Mouse (Mus musculus): Measurements from ENCODE around the gene Mthfd2. TPM values are rescaled to one million over a fixed set of nuclear protein-coding genes. Genes with fewer than 3 reads are reported as not detected.

Gene Mthfd2
- 13.1 TPM for polyA plus RNA-seq (2014; fragmentation: Illumina TruSeq; extraction: RNeasy Lipid Tissue Mini Kit (QIAGEN cat#74804); ENCODE audit: low read depth, low replicate concordance)

GRCm38 (mm10) chr6:83325525-83326393, at the start of gene Mthfd2, which contains the start of gene Mob1a:
Mthfd2 (minus strand) TSS chr6:83325908.
Mob1a (plus strand) TSS chr6:83326016.

GRCm38 (mm10) chr6:83348873-83349272, 23.2 kb upstream of the Mthfd2 start, which contains the start of gene Bola3:
Bola3 (plus strand) TSS chr6:83349147.

Other genes with a start within 250 kb of the Mthfd2 start
- gene Pcgf1, start 248.0 kb downstream of the Mthfd2 start, polyA plus RNA-seq (2014; fragmentation: Illumina TruSeq; extraction: RNeasy Lipid Tissue Mini Kit (QIAGEN cat#74804); ENCODE audit: low read depth, low replicate concordance): 13.1 TPM
- gene Lbx2, start 239.5 kb downstream of the Mthfd2 start, polyA plus RNA-seq (2014; fragmentation: Illumina TruSeq; extraction: RNeasy Lipid Tissue Mini Kit (QIAGEN cat#74804); ENCODE audit: low read depth, low replicate concordance): not detected
- not detected for gene Ccdc142, start 224.3 kb downstream of the Mthfd2 start, polyA plus RNA-seq (2014; fragmentation: Illumina TruSeq; extraction: RNeasy Lipid Tissue Mini Kit (QIAGEN cat#74804); ENCODE audit: low read depth, low replicate concordance)
- gene Gm42688, start 224.3 kb downstream of the Mthfd2 start, polyA plus RNA-seq (2014; fragmentation: Illumina TruSeq; extraction: RNeasy Lipid Tissue Mini Kit (QIAGEN cat#74804); ENCODE audit: low read depth, low replicate concordance): 2.6 TPM
- gene Mrpl53, start 216.9 kb downstream of the Mthfd2 start, polyA plus RNA-seq (2014; fragmentation: Illumina TruSeq; extraction: RNeasy Lipid Tissue Mini Kit (QIAGEN cat#74804); ENCODE audit: low read depth, low replicate concordance): 46.1 TPM
- 0.87 TPM for gene Mogs, start 210.4 kb downstream of the Mthfd2 start, polyA plus RNA-seq (2014; fragmentation: Illumina TruSeq; extraction: RNeasy Lipid Tissue Mini Kit (QIAGEN cat#74804); ENCODE audit: low read depth, low replicate concordance)
- gene Wbp1, start 204.3 kb downstream of the Mthfd2 start, polyA plus RNA-seq (2014; fragmentation: Illumina TruSeq; extraction: RNeasy Lipid Tissue Mini Kit (QIAGEN cat#74804); ENCODE audit: low read depth, low replicate concordance): 3.4 TPM
- 1.1 TPM for gene Ino80b, start 200.5 kb downstream of the Mthfd2 start, polyA plus RNA-seq (2014; fragmentation: Illumina TruSeq; extraction: RNeasy Lipid Tissue Mini Kit (QIAGEN cat#74804); ENCODE audit: low read depth, low replicate concordance)
- gene Rtkn, start 190.4 kb downstream of the Mthfd2 start, polyA plus RNA-seq (2014; fragmentation: Illumina TruSeq; extraction: RNeasy Lipid Tissue Mini Kit (QIAGEN cat#74804); ENCODE audit: low read depth, low replicate concordance): 0.28 TPM
- 1.5 TPM for gene Wdr54, start 169.5 kb downstream of the Mthfd2 start, polyA plus RNA-seq (2014; fragmentation: Illumina TruSeq; extraction: RNeasy Lipid Tissue Mini Kit (QIAGEN cat#74804); ENCODE audit: low read depth, low replicate concordance)
- 2.4 TPM for gene 1700003E16Rik, start 169.5 kb downstream of the Mthfd2 start, polyA plus RNA-seq (2014; fragmentation: Illumina TruSeq; extraction: RNeasy Lipid Tissue Mini Kit (QIAGEN cat#74804); ENCODE audit: low read depth, low replicate concordance)
- gene Dctn1, start 160.0 kb downstream of the Mthfd2 start, polyA plus RNA-seq (2014; fragmentation: Illumina TruSeq; extraction: RNeasy Lipid Tissue Mini Kit (QIAGEN cat#74804); ENCODE audit: low read depth, low replicate concordance): 11.3 TPM
- 0.66 TPM for gene Slc4a5, start 106.1 kb downstream of the Mthfd2 start, polyA plus RNA-seq (2014; fragmentation: Illumina TruSeq; extraction: RNeasy Lipid Tissue Mini Kit (QIAGEN cat#74804); ENCODE audit: low read depth, low replicate concordance)
- 55.4 TPM for gene Mob1a, start 108 bp upstream of the Mthfd2 start, polyA plus RNA-seq (2014; fragmentation: Illumina TruSeq; extraction: RNeasy Lipid Tissue Mini Kit (QIAGEN cat#74804); ENCODE audit: low read depth, low replicate concordance)
- gene Bola3, start 23.2 kb upstream of the Mthfd2 start, polyA plus RNA-seq (2014; fragmentation: Illumina TruSeq; extraction: RNeasy Lipid Tissue Mini Kit (QIAGEN cat#74804); ENCODE audit: low read depth, low replicate concordance): 85.7 TPM
- gene Tet3, start 133.2 kb upstream of the Mthfd2 start, polyA plus RNA-seq (2014; fragmentation: Illumina TruSeq; extraction: RNeasy Lipid Tissue Mini Kit (QIAGEN cat#74804); ENCODE audit: low read depth, low replicate concordance): 1.0 TPM
- gene Dguok, start 181.1 kb upstream of the Mthfd2 start, polyA plus RNA-seq (2014; fragmentation: Illumina TruSeq; extraction: RNeasy Lipid Tissue Mini Kit (QIAGEN cat#74804); ENCODE audit: low read depth, low replicate concordance): 8.1 TPM
- 130 TPM for gene Actg2, start 210.4 kb upstream of the Mthfd2 start, polyA plus RNA-seq (2014; fragmentation: Illumina TruSeq; extraction: RNeasy Lipid Tissue Mini Kit (QIAGEN cat#74804); ENCODE audit: low read depth, low replicate concordance)
- 140 TPM for gene Stambp, start 246.8 kb upstream of the Mthfd2 start, polyA plus RNA-seq (2014; fragmentation: Illumina TruSeq; extraction: RNeasy Lipid Tissue Mini Kit (QIAGEN cat#74804); ENCODE audit: low read depth, low replicate concordance)

Measured in testis, adult 10 weeks (tissue).